Mouse (Mus musculus) lung, postnatal 36 days (tissue): ENCODE measurements around the gene Tceanc.
A peak's percentile ranks its signal among the peaks of the same experiment; 100 is the strongest.

Experiments
- DNase-seq: peaks from one replicate; pipeline ENCODE4 v3.0.0; 2022; ENCODE audit warnings: mixed read lengths

The Tceanc gene

DNA sequence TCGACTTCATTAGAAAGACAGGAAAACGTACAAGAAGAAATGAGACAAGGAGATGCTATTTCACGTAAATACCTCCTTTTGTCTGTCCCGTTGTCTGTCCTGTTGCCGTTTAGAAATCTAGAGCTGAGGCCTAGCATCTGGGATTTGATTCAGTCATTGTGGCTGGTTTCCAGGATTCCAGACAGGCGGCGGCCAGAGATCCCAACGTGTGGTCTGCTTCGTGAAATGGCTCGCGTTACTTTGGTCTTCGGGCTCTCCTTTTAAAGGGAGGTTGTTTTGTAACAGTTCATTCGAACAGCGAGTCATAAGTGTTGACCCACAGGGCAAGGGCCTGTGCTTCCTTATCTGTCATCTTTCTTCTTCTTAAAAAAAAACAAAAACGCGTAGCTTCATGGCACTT, at the start of gene Tceanc:
Tceanc (minus strand) TSS at position 223 of the 400 bp plus-strand sequence.
- DNase-seq = peak; percentile 15

DNA sequence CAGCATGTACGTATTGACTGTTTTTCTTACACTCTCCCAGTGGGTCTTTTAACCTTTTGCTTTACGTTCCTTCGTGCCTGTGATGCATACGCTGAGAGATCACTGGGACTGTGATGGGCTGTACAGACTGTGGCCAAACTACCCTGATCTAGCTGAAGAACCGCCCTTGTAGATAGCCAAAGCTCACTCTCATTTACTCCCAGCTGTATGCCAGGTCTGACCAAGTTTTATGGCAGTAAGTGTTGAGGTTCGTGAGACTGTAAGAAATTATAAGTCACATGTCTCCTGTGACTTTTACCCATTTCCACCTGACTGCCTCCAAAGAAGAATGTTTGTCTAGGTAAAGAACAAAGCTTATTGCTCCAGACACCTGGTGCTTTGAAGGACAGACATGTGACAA, 47.6 kb upstream of the Tceanc start:
- DNase-seq = no peak

DNA sequence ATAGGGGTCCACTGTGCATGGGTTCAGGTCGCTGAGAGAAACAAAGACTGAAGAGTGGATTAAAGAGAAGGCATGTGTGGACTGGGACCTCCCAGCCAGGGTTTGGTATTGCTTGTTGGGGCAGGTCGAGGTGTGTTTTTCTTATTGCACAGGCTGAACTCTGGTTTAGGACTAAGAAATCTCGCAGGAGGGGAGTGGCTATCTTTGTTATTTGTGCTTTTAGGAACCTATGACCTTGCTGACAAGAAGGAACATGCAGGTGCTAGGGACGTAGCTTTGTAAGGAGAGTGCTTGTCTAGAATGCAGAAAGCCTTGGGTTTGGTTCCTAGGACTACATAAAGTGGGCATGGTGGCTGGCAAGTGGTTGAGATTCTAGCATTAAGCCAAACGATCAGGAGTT, 47.0 kb upstream of the Tceanc start:
- no peak for DNase-seq

DNA sequence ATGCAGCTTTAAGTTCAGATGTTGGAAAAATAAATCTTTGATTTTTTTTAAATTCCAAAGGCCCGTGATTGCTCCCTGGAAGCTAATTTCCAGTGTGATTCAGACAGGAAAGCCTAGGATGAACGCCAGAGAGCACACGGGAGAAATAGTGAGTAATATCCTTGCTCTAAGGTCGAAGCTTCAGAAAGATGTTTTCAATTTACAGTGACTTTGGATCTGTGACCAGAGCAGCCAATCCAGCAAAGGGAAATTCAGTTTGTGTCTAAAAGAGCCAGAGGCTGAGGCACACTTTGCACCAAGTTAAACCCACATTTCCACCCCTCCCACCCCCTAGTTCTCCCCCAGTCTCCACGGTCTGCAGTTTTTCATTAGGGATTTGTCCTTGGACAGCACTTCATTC, 46.5 kb upstream of the Tceanc start:
- DNase-seq = no peak

DNA sequence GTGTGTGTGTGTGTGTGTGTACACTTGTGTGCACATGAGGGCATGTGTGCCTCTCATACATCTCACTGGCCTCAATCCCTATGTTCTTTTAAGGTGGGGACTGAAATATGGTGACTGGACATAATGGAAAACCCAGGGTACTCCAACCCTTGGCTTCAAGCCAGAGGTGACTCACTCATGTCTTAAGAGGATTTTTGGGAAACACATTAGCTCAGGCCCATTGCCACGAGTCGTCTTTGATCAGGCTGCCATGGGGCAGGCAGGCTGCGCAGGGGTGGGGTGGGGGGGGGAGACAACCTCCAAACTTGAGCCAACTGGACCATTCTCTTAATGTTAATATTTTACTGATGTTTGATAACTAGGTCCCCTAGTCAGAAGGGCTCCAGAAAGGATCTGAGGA, 41.0 kb upstream of the Tceanc start:
- peak; percentile 53 for DNase-seq

DNA sequence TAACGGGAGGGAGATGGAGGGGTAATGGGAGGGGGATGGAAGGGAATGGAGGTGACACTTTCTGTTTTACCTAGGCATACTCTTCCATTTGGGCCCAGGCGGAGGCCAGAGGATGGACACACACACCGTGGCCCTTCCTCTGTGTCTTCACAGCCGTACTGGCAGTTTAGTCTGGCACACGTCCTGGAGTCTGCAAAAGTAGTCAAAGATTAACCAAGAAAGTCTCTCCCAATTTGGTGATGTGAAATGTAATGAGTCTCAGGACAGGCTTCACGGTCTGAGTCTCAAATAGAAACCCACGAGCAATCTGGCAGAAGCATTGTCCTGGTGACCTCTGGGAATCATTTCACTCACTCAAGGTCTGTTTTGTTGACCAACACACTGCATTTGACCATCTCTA, 34.0 kb upstream of the Tceanc start:
- peak; percentile 16 for DNase-seq

DNA sequence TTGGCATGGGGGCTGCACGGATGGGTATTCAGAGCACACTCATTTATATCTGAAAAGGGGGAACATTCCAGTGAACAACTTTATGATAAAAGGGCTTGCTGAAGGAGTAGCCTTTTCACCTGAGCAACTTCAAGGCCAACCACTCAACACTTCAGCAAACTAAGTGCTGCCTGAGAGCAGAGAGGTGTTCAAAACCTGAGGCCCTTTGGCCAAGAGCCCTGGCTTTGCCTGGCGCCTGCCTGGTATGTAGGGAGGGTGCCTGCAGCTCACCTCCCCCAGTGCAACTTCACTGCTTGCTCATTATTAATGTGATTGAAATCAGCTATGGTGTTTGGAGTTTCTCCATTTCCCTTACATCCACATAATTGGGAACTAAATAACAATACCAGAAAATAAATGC, 28.1 kb upstream of the Tceanc start:
- peak; percentile 26 for DNase-seq

DNA sequence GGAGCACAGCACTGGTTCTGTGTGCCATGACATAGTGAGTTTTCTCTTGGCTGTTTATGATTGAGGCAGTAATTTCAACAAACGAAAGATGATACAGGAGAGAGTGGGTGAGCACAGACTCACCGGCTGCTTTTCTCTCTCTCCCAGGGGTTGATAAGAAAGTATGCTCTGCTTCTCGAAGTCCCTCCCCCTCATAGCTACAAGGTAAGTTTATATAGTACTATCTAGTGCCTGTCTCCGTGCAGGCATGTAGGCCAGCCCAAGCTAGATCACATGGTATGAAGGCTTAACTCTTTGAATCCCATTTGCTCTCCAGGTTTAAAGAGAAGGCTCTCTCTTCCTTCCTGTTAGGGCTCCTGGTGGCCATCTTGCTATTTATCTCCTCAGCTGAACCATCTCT, 16.8 kb upstream of the Tceanc start:
- DNase-seq = no peak

DNA sequence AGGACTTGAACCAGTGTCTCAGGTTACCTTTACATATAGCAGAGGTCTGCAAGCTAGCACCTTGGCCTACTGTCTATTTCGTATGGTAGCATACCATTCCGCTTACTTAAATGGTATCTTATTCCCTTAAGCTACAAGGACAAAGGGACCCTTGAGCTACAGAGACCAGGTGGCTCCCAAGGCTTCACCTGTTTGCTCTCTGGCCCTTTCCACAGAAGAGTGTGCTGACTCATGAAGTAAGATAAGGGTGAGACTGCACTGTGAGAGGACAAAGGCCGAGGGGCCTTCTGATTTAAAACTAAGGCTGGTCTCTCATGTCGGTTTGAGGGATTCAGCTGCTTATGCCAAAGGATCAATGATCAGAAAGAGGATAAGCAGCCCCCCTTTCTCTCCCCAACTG, 15.1 kb upstream of the Tceanc start:
- no peak for DNase-seq

DNA sequence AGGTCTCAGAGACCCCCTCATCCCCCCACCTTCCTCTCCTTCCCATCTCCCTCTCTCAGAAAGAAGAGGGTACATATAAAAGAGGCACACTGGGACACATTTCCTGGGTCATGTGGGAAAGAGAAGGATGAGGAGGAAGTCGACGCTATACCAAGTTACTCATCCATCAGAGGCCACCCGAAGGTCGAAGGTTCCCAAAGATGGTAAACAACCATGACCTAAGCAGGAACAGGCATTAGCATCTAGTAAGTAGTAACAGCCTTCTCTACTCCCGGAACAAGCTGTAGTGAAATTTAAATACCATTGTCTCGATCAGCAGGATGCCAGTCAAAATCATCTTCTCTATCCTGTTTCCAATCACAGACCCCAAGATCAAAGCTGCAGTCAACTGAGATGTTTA, 13.3 kb upstream of the Tceanc start:
- DNase-seq = no peak

DNA sequence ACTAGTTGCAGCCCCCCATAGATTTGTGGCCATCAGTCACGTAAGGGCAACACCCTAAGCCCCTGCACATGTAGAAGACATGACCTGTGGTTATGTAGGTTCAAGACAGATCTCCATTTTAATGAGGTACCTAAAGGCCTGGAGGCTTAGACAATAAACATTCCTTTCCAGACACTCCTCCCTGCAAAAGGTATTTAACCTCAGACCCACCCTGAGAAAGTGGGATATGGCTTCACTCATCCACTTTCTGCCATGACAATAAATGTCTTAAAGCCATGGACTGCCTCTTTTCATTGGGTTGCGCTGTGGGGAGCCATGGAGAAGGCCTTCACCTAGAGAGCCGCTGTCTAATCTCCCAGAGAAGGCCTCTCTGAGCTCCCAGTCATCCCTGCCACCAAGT, 9.8 kb upstream of the Tceanc start:
- DNase-seq = no peak

DNA sequence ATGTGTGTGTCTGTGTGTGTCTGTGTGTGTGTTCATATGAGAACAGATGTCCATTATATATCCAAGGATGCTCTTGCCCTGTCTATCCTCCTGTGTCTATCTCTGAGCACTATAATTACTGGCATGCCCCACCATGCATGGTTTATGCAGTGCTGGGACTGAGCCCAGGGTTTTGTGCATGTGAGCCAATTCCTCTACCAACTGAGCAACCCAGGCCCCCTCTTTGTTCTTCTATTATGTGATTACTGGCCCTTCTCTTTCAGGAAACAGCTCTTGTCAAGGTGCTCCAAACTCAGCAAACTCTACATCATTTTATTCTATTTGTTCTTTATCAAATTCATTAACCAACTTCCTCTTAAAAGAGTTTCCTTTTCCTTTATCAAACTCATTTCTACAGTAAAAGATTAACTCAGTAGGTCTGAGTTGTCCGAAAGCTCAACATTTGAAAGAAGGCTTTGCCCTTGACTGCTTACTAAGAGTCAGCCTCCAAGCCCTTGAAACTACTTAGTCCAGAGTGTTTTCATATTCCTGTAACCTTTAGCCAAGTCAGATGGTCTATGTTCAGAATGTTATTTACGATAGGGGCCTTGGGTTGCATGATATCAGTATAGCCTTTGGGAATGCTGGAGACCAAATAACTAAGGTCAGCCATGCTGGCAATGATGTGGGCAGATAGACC, 7.4 kb upstream of the Tceanc start:
- DNase-seq = peak; percentile 48

DNA sequence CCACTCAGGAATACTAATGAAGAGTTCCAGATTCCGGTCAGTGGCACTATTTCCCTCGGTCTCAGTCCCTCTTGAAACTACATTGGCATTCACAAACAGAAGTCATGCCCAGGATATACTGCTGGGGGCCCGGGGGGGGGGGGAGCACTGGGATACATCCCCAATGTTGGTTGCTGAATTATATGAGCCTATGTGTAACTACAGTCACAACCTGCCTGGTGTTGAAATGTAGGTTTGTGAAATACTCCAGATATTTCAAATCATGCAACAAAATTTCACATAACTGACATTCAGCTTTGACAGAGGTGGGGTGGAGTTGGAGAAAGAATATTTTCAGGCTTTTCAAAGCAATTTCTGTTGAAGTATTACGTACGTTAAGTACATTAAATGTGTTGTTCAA, 2.4 kb upstream of the Tceanc start:
- no peak for DNase-seq

DNA sequence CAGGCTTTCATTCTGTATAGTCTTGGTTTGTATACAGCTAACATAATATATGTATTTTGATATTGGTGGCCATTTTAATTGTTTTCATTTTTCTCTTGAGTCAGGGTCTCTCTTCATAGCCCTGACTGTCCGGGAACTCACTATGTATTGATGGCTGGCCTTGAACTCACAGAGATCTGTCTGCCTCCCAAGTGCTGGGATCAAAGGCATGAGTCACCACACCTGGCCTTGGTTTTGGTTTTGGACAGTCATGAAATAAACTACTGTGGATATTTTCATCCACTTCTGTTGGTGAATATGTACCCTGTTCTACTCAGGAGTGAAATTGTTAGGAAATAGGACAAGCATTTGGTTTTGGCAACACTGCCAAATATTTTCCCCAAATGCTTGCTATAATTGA, 1.7 kb downstream of the Tceanc start:
- no peak for DNase-seq

DNA sequence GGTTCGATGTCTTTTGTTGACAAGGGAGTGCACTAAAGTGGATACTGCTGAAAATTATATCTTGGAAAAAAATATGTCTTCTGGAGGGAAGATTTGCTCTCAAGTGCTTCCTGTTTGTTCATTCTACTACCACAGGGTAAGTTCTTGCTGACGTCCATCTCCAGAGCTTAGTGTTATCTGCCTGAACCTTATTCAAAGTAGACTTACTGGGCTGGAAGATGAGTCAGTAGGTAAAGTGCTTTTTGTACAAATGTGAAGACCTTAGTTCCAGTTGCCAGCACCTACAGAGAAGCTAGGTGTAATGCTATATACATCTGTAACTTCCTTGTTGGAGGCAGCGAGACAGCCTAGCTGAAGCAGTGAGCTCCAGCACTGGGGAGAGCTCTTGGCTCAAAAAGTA, 2.4 kb downstream of the Tceanc start:
- no peak for DNase-seq

DNA sequence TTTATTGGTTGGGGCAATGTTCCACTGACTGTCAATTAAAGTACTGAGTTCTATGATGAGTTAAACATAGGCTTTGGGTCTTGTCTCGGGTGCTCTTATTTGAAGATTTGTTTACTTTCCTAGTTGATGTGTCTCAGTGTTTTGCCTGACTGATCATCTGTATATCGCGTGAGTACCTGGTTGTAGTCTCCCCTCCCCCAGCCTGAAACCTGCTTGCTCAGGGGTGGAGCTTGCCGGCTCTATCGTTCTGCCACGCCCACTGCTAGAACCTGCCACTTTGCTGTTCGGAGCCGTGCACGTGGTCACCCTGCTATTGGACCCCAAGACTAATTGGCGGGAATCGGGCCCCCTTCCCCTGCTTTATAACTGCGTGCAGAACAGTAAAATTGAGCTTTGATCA, 4.3 kb downstream of the Tceanc start:
- DNase-seq = peak; percentile 53

DNA sequence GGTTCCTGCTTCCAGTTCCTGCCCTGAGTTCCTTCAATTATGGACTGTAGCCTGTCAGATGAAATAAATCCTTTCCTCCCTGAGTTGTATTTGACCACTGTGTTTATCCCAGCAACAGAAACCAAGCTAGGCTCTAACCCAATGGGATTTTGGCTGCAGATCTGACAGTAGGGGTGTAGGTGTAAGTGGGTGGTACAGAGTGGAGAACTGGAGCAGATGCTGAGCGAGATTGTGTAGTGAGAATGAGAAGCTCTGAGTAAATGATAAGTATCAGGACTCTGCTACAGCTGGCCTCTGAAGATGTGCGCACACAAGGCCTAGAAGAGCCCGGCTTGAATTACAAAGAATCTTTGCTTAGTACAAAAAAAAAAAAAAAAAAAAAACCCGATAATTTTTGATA, 6.3 kb downstream of the Tceanc start:
- DNase-seq = no peak

DNA sequence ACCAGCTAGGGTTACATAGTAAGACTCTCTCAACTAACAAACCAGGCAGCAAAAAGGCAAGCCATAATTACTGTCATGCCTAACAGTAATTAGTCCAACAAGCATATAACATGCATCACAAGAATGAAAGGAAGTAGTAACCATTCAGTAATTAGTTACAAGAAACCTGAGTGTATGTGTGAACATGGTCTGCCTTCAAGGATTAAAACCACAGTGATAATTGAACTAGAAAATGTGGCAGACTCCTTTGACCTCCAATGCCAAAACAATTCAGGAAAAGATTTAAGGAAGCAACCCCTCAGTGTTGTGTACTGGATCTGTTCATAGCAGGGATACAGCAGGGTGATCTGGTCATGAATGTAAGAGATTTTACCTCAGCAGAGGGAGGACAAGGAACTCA, 7.3 kb downstream of the Tceanc start:
- DNase-seq = no peak

DNA sequence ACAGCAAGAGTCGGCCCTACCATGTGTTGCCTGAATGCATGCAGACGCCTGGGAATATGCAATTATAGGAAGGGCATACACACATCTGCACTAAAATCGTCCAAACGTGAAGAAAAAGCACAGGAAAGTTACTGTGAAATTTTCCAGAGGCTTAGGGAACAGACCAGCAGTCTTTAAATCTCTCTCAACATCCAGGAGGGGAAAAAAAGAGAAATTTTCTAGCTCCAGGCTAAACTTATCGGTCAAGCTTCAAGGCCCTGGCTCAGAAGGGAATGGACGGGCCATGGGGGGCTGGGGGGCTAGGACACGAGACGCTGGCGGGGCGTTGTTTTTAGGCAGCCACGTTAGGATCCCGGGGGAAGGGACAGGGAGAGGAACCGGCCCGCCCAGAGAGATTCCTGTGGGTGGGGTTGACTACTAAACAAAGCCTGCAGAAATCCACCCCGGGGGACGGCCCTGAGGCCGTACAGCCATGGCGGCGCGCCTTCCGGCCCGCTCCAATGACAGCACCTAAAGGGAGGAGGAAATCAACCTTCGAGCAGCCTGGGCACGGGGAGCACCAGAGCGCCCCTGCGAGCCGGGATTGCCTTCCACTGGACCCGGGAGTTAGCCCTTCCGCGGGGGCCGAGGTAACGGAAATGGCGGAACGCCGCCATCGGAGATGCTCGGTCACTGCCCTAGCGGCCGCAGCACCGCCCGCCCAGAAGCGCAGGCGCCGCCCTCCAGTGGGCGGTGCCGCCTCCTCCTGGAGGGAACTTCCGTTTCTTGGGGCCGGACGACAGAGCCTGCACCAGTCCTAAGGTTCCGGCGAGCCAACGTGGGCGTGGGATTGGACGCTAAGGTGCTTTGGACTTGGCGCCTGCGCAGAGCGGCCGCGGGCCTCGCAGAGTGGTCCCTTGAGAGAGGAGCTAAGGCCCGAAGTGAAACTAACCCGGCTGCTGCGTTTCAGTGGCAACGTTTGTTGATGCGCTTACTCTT, 8.3 kb downstream of the Tceanc start:
- peak; percentile 96 for DNase-seq

DNA sequence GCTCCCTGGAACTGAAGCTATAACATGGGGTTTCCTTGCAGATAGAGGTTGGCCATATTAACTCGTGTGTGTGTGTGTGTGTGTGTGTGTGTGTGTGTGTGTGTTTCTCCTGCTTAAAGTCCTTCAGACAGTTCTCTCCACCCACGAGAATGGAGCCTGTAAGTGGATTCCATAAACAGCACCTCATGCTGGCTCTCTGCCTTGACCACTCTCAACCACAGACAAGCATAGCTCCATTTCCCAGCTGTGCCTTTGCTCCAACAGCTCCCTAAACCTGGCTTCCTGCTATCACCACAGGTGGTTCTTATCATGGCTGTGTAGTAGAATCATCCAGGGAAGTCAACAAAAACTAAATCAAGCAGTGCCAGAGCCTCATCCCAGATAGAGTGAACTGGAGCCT, 13.9 kb downstream of the Tceanc start:
- peak; percentile 35 for DNase-seq

DNA sequence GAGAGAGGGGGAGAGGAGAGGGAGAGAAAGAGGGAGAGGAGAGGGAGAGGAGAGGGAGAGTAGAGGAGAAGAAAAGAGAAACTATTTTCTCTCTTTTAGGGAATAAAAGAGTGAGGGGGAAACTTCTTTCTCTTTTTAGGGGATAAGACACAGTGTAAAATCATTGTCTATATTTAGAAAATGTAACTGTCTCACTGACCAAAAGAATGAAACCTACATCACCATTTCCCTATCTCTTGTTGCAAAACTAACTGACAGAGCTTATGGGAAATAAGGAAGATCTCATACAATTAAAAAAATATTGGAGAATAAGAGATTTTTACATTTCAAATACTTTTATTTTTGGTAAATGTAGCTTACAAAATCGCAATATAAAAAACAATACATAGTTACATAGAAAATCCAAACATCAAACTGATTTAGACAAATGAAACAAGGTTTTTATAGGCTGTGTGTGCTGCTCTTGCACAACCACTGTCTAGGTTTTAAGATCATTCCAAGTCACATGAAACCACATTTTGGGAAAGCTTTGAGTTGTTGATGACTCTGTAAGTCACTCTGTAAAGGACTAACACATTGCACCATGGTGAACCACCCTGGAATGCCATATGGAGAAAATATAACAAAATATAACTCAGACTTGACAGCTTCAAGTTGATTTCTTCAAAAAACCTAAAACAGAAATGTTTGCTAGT, 18.7 kb downstream of the Tceanc start:
- DNase-seq = no peak

DNA sequence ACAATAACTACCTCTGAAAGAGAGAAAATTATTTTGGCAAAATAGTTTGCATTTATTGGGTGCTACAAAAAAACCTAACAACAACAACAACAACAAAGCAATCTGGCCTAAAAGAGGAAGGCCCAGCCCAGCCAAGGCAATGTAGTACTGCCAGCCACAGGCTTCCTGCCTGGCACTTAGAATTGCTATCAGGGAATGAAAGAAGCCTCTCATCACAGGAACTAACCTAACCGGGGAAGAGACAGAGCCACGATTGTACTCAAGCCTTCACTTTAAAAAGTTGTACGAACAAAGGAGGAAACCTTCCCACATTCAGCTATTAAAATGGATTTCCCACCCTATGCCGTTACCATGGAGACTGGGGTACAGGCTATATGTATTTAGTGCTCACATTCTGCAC, 20.6 kb downstream of the Tceanc start:
- DNase-seq = no peak

DNA sequence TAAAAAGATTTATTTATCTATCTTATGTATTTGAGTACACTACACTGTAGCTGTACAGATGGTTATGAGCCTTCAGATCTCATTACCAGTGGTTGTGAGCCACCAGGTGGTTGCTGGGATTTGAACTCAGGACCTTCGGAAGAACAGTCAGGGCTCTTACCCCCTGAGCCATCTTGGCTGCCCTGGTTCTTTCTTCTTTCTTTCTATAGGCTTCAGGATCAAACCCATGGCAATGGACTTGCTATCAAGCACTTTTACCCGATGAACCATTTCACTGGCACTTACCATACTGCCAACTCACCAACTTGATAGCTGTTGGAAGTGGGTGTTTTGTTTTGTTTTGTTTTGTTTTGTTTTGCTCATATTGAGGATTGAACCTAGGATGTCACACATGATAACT, 23.3 kb downstream of the Tceanc start:
- no peak for DNase-seq
